Mouse (Mus musculus): ENCODE measurements at regions not wholly inside any gene's neighbourhood (a gene's known extent, or its start where the extent isn't known, plus 50 kb on each side); places are given as distances from the start of the nearest gene placed in this dataset.
A peak's percentile ranks its signal among the peaks of the same experiment; 100 is the strongest.

GRCm38 (mm10) chr15:93763047-93763446, 167.4 kb upstream of the Prickle1 start:
- no peak for TF ChIP-seq CTCF (IDR thresholded peaks at IDR 0.05)
- no peak for TF ChIP-seq EP300 (IDR thresholded peaks at IDR 0.05; ENCODE audit: insufficient read depth, low read depth, low read length)
- TF ChIP-seq POLR2A (IDR thresholded peaks at IDR 0.05; ENCODE audit: insufficient read depth, low read depth, low read length), result no peak
- H3K9ac ChIP-seq (ENCODE audit: low read depth, low read length), result no peak overlapping the region
- no peaks in the 10 kb centered on the region; the same call in 1 of the 2 replicates for H3K4me1 ChIP-seq (ENCODE audit: control insufficient read depth, insufficient read depth, low read length)
- intact Hi-C loops (cut with DNase I), result no loop called here
- H3K4me3 ChIP-seq, result no peak overlapping the region
- no peaks in the 10 kb centered on the region for H3K36me3 ChIP-seq (ENCODE audit: control insufficient read depth, insufficient read depth, low read length)
- no peak for DNase-seq
- H3K79me2 ChIP-seq (replicated peaks; ENCODE audit: control insufficient read depth, insufficient read depth, low read length), result no peaks in the 10 kb centered on the region
- no peak overlapping the region for H3K27ac ChIP-seq
- H3K27me3 ChIP-seq (ENCODE audit: control insufficient read depth, insufficient read depth, low read length), result no peaks in the 10 kb centered on the region
- WGBS, result 81% methylated on average over 5 of the region's 5 CpGs

GRCm38 (mm10) chr15:93758204-93758836, 162.6 kb upstream of the Prickle1 start:
- TF ChIP-seq CTCF (IDR thresholded peaks at IDR 0.05), result no peak
- TF ChIP-seq EP300 (IDR thresholded peaks at IDR 0.05; ENCODE audit: insufficient read depth, low read depth, low read length), result no peak
- TF ChIP-seq POLR2A (IDR thresholded peaks at IDR 0.05; ENCODE audit: insufficient read depth, low read depth, low read length), result no peak
- H3K27me3 ChIP-seq (ENCODE audit: control insufficient read depth, insufficient read depth, low read length), result no peaks in the 10 kb centered on the region
- no peak overlapping the region for H3K9ac ChIP-seq (ENCODE audit: low read depth, low read length)
- intact Hi-C loops (cut with DNase I), result no loop called here
- H3K36me3 ChIP-seq (ENCODE audit: control insufficient read depth, insufficient read depth, low read length), result no peaks in the 10 kb centered on the region
- 33% methylated on average over 8 of the region's 8 CpGs for WGBS
- no peaks in the 10 kb centered on the region; the same call in 1 of the 2 replicates for H3K4me1 ChIP-seq (ENCODE audit: control insufficient read depth, insufficient read depth, low read length)
- H3K27ac ChIP-seq, result no peak overlapping the region
- no peaks in the 10 kb centered on the region for H3K79me2 ChIP-seq (replicated peaks; ENCODE audit: control insufficient read depth, insufficient read depth, low read length)
- peak; percentile 39 to 67 for DNase-seq
- no peak overlapping the region for H3K4me3 ChIP-seq

GRCm38 (mm10) chr15:93755989-93756388, 160.3 kb upstream of the Prickle1 start:
- H3K4me3 ChIP-seq, result no peak overlapping the region
- H3K9ac ChIP-seq (ENCODE audit: low read depth, low read length), result no peak overlapping the region
- no peaks in the 10 kb centered on the region for H3K79me2 ChIP-seq (replicated peaks; ENCODE audit: control insufficient read depth, insufficient read depth, low read length)
- no peaks in the 10 kb centered on the region; the same call in 1 of the 2 replicates for H3K4me1 ChIP-seq (ENCODE audit: control insufficient read depth, insufficient read depth, low read length)
- 66% methylated on average over 5 of the region's 5 CpGs for WGBS
- intact Hi-C loops (cut with DNase I), result no loop called here
- no peak for DNase-seq
- H3K27me3 ChIP-seq (ENCODE audit: control insufficient read depth, insufficient read depth, low read length), result no peaks in the 10 kb centered on the region
- H3K36me3 ChIP-seq (ENCODE audit: control insufficient read depth, insufficient read depth, low read length), result no peaks in the 10 kb centered on the region
- no peak overlapping the region for H3K27ac ChIP-seq
- no peak for TF ChIP-seq EP300 (IDR thresholded peaks at IDR 0.05; ENCODE audit: insufficient read depth, low read depth, low read length)
- TF ChIP-seq CTCF (IDR thresholded peaks at IDR 0.05), result no peak
- TF ChIP-seq POLR2A (IDR thresholded peaks at IDR 0.05; ENCODE audit: insufficient read depth, low read depth, low read length), result no peak

- Histone ChIP-seq H3K27ac (no peak overlapping the region), H3K27me3 (ENCODE audit: control insufficient read depth, insufficient read depth, low read length) (no peaks in the 10 kb centered on the region), H3K79me2 (replicated peaks; ENCODE audit: control insufficient read depth, insufficient read depth, low read length) (no peaks in the 10 kb centered on the region), H3K4me3 (no peak overlapping the region), H3K9ac (ENCODE audit: low read depth, low read length) (no peak overlapping the region), H3K36me3 (ENCODE audit: control insufficient read depth, insufficient read depth, low read length) (no peaks in the 10 kb centered on the region), H3K4me1 (ENCODE audit: control insufficient read depth, insufficient read depth, low read length) (no peaks in the 10 kb centered on the region)
- intact Hi-C loops (cut with DNase I), result no loop called here
- 38% methylated on average over 14 of the region's 14 CpGs for WGBS
- TF ChIP-seq EP300 (IDR thresholded peaks at IDR 0.05; ENCODE audit: insufficient read depth, low read depth, low read length) (no peak), CTCF (IDR thresholded peaks at IDR 0.05) (no peak), POLR2A (IDR thresholded peaks at IDR 0.05; ENCODE audit: insufficient read depth, low read depth, low read length) (no peak)
- DNase-seq, result peak; percentile 5 to 20
These were observed 156.1 kb upstream of the Prickle1 start for GRCm38 (mm10) chr15:93751817-93752216.

- H3K9ac ChIP-seq (ENCODE audit: low read depth, low read length), result no peak overlapping the region
- 13% methylated on average over 8 of the region's 8 CpGs for WGBS
- intact Hi-C loops (cut with DNase I), result no loop called here
These were observed 155.3 kb upstream of the Prickle1 start for GRCm38 (mm10) chr15:93750953-93751352.

GRCm38 (mm10) chr15:93744191-93744945, 148.7 kb upstream of the Prickle1 start:
- no peak for TF ChIP-seq CTCF (IDR thresholded peaks at IDR 0.05)
- TF ChIP-seq POLR2A (IDR thresholded peaks at IDR 0.05; ENCODE audit: insufficient read depth, low read depth, low read length), result no peak
- no peak for TF ChIP-seq EP300 (IDR thresholded peaks at IDR 0.05; ENCODE audit: insufficient read depth, low read depth, low read length)
- WGBS, result 40% methylated on average over 12 of the region's 12 CpGs
- H3K27ac ChIP-seq, result no peak overlapping the region
- DNase-seq, result no peak
- intact Hi-C loops (cut with DNase I), result no loop called here
- H3K4me1 ChIP-seq (ENCODE audit: control insufficient read depth, insufficient read depth, low read length), result peaks cover 2% of the 10 kb centered on the region; the same call in 1 of the 2 replicates
- H3K27me3 ChIP-seq (ENCODE audit: control insufficient read depth, insufficient read depth, low read length), result no peaks in the 10 kb centered on the region
- H3K79me2 ChIP-seq (replicated peaks; ENCODE audit: control insufficient read depth, insufficient read depth, low read length), result no peaks in the 10 kb centered on the region
- no peak overlapping the region for H3K4me3 ChIP-seq
- no peaks in the 10 kb centered on the region for H3K36me3 ChIP-seq (ENCODE audit: control insufficient read depth, insufficient read depth, low read length)
- no peak overlapping the region for H3K9ac ChIP-seq (ENCODE audit: low read depth, low read length)

More at GRCm38 (mm10) chr15:93750953-93751352, 155.3 kb upstream of the Prickle1 start:
- H3K4me3 ChIP-seq, result no peak overlapping the region
- no peaks in the 10 kb centered on the region for H3K79me2 ChIP-seq (replicated peaks; ENCODE audit: control insufficient read depth, insufficient read depth, low read length)
- TF ChIP-seq EP300 (IDR thresholded peaks at IDR 0.05; ENCODE audit: insufficient read depth, low read depth, low read length) (no peak), CTCF (IDR thresholded peaks at IDR 0.05) (peak; percentile 74)
- H3K27ac ChIP-seq, result no peak overlapping the region
- peak; percentile 37 to 62 for DNase-seq
- H3K36me3 ChIP-seq (ENCODE audit: control insufficient read depth, insufficient read depth, low read length), result no peaks in the 10 kb centered on the region
- H3K27me3 ChIP-seq (ENCODE audit: control insufficient read depth, insufficient read depth, low read length), result no peaks in the 10 kb centered on the region
- H3K4me1 ChIP-seq (ENCODE audit: control insufficient read depth, insufficient read depth, low read length), result no peaks in the 10 kb centered on the region
